Mouse (Mus musculus): ENCODE measurements around the gene Bloc1s3. TPM values are rescaled to one million over a fixed set of nuclear protein-coding genes. Genes with fewer than 3 reads are reported as not detected.
"Not testable (repeated sequence)": the region's sequence is repeated elsewhere in the genome, so short reads cannot be mapped to it uniquely, and the experiment has no call there.

Bloc1s3 gene
- total RNA-seq, 4 experiments from 2014 or later: 2.1 to 2.7 (median 2.3) TPM

DNA sequence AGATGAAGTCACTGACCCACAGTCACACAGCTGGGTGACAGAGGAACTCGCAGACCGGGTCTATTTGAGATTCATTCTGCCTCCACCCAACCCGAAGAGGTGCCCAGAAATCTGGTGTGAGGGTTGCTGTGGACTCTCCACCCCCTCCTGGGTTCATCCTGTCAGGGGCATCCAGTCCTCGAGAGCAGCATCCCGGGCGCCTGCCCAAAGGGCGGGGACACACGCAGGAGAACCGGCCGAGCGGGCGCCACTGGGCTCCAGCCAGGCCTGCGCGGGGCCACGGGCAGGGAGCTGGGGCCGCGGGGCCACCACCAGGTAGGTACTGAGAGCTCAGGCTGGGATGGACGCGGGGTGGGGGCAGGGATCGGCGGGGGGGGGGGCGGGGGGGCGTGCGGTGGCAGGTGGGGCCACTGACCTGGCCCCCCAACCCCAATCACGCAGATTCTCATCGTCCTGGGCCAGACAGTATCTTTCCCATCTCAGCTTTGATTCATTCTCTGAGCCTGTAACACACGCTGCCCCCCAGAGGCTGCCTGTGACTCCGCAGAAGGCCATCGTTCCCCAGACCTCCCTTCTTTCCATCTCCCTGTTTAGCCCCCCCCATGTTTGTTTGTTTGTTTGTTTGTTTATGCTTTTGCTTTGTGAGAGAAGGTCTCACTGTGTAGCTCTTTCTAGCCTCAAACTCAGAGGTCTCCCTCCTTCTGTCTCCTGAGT lies 9.6 kb upstream of the Bloc1s3 start, which contains the start of gene Nkpd1:
TSS of gene Nkpd1 (plus strand) at position 187 of the 714 bp plus-strand sequence.
- DNase-seq (ENCODE audit: low spot score in 2 of 2): no peak

DNA sequence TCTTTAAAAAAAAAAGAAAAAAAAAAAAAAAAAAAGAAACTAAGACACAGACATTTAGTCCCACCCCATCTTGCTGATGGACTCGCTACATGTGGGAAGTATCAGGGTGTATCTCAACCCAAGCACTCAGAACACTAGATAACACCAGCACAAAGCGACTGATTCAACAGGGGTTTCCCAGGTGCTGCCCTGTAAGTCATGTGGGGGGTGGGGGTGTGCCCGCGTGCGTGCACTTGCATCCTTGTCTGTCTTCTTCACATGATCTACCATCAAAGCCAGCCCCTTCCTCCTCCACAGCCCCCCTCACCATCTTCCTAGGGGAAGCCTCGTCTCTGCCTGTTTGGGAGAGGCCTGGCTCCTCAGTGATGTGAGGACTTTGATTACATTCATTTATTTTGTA lies 4.2 kb upstream of the Bloc1s3 start:
- no peak for DNase-seq (ENCODE audit: low spot score in 2 of 2)

DNA sequence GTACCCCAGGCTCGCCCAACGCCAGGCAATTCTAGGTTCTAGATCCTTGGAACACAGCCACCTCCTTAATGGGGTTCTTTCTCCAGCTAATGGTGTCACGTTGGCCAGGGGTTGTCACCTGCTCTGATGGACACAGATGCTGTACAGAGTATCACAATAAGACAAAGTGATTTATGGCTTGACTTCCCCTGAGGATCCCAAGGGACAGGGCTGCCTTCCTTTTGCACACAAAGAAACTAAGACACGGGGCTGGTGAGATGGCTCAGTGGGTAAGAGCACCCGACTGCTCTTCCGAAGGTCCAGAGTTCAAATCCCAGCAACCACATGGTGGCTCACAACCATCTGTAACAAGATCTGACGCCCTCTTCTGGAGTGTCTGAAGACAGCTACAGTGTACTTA lies 3.8 kb upstream of the Bloc1s3 start:
- not testable (repeated sequence) for DNase-seq (ENCODE audit: low spot score in 2 of 2)

DNA sequence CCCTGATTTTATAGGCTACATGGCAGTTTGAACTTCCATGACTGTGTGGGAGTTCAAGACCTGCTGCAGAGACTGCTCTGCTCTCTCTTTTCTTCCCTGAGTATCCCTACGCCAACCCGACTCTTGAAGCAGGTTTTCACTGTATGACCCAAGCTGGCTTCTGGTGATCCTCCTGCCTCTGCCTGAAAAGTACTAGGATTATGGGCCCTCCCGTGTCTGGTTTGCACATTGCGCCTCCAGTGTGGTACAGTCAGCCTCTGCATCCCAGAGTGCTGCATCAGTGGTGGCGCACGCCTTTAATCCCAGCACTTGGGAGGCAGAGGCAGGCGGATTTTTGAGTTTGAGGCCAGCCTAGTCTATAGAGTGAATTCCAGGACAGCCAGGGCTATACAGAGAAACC lies 1.6 kb upstream of the Bloc1s3 start:
- DNase-seq (ENCODE audit: low spot score in 2 of 2): no peak

DNA sequence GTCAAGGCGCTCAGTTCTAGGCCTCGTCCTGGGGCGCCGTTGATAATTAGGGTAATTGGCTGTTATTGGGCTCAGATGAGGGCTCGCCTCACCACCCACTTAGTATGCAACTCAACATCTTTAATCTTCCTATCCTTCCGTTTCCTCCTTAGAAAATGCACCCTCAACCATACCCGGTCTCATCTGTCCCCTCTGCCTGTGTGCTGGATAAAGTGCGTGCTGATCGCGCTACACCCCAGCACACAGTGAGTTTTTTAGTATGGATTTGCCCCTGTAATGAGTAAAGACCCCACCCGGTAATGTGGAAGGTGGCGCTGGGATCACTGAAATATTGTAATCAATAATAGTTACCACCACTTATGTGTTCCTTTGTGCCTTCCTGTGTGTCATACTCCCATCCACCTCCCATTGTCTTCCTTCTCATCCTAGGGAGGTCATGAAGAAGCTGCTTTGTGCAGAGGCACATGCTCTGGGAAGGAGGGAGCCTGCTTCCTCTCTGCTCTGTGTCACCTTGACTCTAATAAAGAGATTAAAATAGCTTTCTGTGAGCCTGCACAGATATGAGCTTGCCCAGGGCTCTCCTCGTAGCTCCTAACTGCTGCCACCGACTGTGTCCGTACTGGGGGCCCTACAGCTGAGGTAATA lies 879 bp upstream of the Bloc1s3 start:
- no peak for DNase-seq (ENCODE audit: low spot score in 2 of 2)

DNA sequence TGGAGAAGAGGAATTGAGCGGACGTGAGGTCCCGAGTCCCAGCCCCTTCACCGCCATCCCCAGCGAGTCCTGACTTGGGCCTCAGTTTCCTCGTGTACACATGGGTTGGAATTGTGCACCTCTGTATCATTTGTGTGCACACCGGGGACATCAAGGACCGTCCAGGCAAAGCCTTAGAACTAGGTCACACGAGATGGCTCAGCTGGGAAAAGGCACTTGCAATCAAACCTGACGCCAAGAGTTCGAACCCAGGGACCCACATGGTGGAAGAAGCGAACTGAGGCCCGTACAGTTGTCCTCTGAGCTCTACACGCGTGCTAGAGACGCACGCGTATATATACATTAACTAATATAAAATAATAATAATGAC lies 570 bp downstream of the Bloc1s3 start:
- DNase-seq (ENCODE audit: low spot score in 2 of 2): no peak

DNA sequence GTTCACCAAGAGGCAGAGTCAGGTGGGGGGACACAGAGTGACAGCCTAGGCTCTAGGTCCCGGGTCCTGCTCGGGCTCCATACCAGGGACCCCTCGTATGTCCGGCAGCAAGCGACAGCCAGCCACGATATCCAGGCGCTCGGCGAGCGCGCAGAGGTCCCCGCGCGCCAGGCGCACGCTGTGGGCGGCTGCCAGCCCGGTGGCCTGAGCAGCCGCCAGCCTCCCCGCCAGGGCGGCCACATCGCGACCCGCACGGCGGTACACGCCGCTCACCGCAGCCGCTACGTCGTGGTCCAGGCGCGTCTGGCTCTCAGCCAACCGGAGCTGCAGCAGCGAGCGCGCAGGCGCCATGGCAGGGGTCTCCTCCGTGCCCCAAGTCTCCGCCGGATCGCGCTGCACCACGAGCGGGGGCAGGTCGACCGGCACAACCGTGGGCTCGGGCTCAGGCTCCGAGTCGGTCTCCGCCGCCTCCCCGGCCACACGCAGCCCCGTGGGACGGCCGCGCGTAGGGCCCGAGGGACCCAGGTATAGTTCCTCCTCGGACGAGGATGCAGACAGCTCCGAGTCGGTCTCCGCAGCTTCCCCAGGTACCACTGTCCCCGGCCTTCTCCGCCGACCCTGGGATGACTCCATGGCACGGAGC lies 1.1 kb downstream of the Bloc1s3 start:
- no peak for DNase-seq (ENCODE audit: low spot score in 2 of 2)

DNA sequence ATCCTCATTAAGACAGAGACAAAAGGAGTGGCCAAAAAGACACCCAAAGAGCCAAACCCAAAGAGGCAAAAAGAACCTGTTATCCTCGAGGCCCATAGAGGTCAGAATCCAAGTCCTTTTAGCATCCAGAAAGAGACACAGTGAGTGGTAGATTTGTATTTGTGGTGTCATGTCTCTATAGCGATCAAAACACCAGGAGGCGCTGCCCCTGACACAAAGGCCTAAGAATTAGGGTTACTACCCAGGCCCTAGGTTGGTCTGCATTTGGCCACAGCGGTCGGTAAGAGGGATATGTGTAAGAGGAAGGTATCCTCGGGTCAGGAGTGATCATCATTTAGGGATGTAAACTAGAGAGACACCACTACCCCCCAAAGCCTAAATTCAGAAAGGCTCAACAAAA lies 1.8 kb downstream of the Bloc1s3 start:
- no peak for DNase-seq (ENCODE audit: low spot score in 2 of 2)

DNA sequence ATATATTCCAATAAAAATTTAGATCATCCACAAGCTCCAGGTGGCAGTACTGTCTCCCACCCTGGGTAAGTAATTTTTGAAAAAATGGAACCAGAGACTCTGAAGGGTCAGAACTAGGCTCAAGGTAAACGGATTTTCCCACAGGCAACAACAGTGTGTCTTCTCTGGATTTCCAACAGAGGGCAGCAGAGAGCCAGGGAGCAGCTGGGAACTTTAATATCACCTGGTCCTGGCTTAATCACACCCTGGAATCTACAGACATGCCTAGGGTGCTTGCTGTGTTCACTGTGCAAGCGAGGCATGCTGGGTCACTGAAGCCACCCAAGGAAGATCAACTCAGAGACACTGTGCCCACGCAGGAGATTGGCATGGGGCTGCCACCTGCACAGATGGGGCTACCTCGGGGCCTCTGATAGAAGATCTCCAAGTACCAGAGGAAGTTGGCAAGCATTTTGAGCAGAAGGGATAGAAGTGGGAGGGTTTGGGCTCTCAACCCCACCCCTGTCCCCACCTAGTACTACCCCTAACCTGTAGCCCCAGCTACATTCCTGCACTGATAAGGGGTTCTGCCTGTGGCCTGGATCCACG lies 4.6 kb downstream of the Bloc1s3 start:
- no peak for DNase-seq (ENCODE audit: low spot score in 2 of 2)

DNA sequence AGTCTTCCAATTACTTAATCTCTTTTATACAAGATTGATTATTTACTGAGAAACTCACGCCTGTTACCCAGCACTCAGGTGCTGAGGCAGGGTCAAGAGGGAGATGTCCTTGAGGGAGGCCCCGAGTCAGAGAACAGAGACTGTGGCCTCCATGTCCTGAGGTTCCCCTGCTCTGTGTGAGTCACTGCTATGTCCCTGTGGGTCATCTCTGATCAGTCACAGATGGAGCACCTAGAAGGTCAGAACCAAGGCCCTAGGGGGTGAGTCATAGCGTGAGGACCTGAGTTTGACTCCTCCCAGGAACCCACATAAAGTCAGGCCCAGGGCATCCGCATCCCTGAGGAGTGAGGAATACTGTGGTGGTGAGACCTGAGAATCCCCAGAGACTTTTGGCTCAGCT lies 6.5 kb downstream of the Bloc1s3 start:
- DNase-seq (ENCODE audit: low spot score in 2 of 2): no peak

DNA sequence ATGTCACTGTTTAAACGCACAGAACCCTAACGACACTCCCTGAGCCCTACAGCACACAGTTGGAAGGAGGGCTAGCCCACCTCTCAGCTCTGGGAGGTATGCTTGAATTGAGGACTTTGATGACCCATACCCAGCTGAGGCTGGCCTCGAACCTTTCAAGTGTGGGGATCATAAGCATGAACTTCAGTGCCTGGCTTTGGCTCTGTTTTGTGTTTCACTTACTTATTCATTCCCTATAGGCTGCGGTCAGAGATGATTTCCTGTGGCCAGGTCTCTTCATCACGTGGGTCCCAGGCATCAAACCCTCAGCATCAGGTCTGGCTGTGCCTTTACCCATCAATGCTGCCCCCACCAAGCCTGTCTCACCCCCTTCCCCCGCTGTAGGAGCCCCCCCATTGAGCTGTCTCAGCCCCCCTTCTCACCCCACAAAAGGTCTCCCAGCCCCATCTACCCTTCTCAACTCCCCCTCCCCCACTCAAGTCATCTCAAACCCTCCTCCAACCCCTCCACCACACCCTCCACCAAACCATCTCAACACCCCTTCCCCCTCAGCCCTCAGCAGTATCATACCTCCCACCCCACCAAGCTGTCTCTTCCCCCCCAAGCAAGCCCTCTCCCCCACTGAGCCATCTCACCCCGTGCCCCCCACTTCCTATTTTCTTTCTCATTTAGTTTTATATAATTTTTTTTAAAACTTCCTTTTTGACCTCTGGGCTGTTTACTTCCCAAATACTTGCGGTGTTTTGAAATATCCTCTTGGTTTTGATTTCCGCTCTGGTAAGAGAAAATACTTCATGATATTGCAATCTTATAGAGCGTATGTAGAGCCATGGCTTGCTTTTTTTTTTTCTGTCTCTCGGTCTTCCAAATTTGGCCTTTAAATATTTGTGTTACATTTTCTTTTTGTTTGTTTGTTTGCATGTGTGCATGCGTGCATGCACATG lies 7.5 kb downstream of the Bloc1s3 start:
- DNase-seq (ENCODE audit: low spot score in 2 of 2): no peak

DNA sequence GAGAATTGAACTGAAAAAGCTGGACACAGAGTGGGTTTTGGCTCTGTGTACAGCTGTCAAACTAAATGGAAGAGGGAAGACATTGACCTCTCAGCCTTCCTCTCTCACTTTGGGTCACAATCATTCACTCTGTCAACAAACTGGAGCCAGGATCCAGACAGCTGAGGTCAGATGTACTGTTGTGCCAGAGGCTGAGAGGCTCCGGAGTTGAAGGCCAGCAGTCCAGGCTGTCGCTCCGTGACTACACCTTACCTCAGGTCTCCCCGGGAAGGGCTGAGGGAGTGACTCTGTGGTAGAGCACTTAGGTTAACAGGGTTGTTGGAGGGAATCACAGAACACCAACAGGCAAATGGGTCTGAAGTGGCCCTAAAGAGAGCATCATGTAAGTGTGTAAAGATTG lies 9.8 kb downstream of the Bloc1s3 start:
- no peak for DNase-seq (ENCODE audit: low spot score in 2 of 2)

DNA sequence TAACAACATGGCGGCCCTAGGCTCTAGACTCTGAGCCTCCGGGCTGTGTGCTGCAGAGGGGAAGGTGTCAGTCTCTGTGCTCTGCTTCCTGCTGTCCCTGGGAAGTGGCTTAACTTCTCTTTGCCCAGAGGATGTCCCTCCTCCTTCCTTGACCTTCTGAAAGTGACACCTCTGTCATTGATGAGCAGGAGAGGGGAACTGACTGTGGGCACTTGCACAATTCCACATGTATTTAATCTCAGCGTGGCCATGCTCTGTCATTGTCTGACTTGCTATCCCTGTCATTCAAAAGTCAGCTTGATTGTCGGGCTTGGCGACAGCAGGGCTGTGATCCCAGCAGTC lies 12.0 kb downstream of the Bloc1s3 start:
- DNase-seq (ENCODE audit: low spot score in 2 of 2): no peak

DNA sequence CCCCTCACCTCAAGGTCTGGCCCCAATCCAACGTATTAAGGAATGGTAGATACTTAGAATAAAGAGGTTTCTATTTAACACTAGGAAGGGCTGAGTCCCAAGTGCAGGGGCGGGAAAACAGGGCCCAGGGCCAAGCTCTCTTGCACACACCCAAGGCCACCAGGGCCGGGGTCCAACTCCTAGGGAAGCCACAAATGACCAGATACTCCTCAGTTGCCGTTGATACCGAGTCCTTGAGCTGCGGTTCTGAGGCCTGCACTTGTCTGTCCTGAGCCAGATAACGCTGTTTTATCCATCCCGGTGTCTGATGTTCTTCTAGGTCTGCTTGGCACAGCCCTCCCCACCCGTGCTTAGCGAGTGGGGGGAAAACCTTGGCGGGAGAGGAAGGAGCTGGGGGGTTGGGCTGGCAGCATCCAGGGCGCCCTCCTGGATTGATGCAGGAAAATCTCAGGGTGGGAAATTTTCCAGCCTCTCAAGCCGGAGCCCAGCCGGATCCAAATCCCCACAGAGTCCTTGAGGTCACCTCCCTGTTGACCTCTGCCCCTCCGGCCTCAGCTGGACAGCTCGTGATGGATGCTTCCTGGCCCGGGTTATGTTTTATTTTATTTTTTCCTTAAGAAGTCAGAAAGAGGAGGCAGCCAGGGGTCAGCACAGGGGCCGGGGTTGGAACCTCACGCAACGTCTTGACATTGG lies 12.5 kb downstream of the Bloc1s3 start:
- no peak for DNase-seq (ENCODE audit: low spot score in 2 of 2)

DNA sequence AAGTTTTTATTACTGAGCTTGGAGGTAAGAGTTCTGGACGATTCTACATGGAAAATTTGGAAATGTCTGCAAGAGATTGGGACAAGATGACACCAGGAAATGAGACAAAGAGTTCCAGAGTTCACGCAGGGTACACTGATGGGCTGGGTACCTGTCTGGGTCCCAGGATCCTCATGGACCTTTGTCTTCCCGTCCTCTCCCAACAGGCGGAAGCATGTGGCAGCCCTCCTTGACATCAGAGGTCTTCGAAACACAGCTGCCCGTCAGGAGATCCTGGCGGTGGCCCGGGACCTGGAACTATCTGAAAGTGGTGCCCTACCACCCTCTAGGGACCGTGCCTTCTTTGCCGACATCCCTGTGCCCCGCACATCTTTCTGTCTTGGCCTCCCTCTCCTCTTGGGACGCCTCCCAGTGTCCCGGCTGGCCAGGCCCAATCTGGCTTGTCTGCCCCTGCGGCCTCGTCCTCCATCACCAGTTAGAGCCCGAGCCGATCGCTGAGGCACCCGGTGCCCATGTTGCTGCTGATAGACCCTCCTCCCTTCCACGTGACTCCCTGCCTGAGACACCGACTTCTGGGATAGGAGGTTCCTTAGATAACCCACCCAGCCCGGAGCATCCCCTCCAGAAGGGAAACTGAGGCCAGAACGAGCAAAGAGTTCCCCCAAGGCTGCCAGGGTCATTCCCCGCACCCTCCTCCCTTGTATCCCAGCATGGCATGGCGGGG lies 13.3 kb downstream of the Bloc1s3 start:
- no peak for DNase-seq (ENCODE audit: low spot score in 2 of 2)

DNA sequence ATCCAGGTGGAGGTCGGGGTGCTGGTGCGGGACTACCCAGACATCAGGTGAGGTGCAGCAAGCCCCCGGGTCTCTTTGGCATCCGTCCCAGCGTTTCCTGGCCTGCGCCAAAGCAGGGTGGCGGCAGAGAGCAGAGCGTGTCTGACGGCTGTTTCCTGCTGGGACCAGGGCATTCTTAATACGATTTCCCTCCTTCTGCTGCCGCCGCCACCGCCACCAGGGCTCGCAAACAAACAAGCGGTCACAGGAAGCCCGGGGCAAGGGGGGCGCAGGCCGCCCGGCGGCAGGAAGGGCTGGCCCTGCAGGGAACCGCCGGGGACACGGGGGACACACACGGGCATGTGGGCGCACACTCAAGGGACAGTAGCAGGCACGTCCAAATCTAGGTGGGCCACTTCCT lies 16.4 kb downstream of the Bloc1s3 start:
- DNase-seq (ENCODE audit: low spot score in 2 of 2): no peak

DNA sequence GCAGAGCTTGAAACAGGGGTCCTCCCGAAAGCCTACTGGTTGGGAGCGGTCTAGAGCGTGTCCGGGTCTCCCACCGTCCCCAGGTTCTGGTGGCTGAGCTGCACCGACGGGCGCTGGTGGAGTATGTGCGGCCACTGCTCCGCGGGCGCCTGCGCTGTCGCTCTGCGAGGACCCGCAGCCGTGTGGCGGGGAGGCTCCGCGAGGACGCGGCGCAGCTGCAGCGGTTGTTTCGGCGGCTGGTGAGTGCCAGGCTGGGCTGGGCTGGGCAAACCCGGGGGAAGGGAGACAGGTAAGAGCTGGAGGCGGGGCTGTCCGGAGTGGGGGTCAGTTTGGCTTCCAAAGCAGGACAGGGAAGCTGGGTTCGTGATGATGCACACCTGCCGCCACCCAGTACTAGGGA lies 18.6 kb downstream of the Bloc1s3 start:
- no peak for DNase-seq (ENCODE audit: low spot score in 2 of 2)

DNA sequence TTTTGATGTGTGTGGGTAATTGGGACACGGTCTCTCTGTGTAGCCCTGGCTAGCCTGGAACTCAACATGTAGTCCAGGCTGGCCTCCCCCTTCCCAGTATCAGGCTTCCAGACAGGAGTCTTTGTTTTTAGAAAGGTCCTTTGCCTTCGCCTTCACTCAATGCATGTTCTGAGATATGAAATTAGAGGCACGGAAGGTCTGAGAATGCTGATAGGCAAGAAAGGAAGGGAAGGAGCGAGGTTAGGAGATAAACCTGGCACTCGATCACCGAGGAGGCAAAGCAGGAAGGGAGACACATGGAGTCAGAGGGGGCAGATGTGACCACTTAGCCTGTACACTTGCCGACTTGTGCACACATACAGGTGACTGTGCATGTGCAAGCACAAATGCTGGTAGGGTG lies 21.6 kb downstream of the Bloc1s3 start:
- no peak for DNase-seq (ENCODE audit: low spot score in 2 of 2)

DNA sequence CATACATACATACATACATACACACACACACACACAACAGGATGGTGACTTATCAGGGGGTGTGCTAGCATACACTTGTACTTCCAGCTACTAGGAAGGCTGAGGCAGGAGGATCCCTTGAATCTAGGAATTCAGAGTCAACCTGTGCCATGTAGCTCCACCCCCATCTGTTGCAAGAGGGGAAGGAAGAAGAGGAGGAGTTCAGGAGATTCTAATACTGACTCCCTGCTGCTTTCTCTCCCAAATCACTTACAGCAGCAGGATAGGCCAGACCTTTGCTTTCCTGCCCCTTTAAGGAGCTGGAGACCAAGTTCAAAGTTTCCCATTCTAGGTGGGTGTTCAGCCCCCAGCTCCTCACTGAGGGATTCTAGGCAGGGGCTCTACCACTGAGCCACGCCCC lies 22.7 kb downstream of the Bloc1s3 start:
- no peak for DNase-seq (ENCODE audit: low spot score in 2 of 2)

DNA sequence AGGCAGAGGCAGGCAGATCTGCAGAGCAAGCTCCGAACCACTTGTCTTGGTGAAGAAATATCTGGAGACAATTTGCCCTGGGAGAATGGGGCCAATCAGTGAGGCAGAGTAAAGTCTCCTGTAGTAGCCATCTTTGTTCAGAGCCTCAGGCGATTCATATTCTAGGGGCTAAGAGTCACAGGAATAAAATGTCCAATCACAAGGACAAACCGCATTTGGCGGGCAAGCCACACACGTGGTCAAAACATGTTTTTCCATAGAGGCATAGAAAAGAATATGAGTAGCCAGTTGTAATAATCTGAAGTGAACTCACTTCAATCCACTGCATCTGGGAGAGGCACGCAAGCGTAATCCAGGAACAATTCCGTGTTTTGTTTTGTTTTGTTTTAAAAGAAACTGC lies 24.9 kb downstream of the Bloc1s3 start:
- no peak for DNase-seq (ENCODE audit: low spot score in 2 of 2)
